Mouse (Mus musculus) erythroblast, embryonic 14.5 days (primary cell): Measurements from ENCODE around the gene Lhfpl2.

ENCODE experiments used
- GATA1 ChIP-seq: IDR thresholded peaks from 2 replicates; pipeline ENCODE4 v1.6.1; 2012; ENCODE audit warnings: low read length, inconsistent platforms, mixed read lengths
- TAL1 ChIP-seq: IDR thresholded peaks from 3 replicates; pipeline ENCODE4 v1.6.1; 2012; ENCODE audit warnings: low read length, inconsistent platforms, mixed read lengths

DNA sequence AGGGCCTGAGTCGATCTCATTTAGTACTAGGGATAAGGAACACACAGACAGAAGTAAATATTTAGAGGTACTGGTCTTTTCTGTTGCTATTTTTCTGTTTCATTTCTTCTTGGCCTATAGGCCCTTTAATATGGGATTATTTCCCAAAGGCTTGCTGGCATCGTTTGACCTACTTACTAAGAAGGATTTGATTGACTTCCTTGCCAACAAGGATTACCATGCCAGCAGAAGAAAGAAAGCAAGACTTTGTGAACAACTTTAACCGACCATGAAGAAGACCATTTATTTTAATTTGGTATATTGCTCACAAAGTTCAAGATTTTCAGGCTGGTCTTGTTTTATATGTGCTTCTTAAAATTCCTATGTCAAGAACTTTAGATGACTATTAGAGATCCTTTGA is 42.8 kb downstream of the Lhfpl2 start:
- no peak for TF ChIP-seq TAL1
- TF ChIP-seq GATA1: no peak
